Mouse (Mus musculus) E14TG2a.4 (cell line): ENCODE results near the gene Ada.

ENCODE experiments used
- CTCF ChIP-seq: conservative IDR thresholded peaks from 2 replicates; pipeline ENCODE4 v1.5.1; 2014; ENCODE audit warnings: low read length
- NANOG ChIP-seq: IDR thresholded peaks from 2 replicates; pipeline ENCODE4 v1.6.1; 2014; ENCODE audit warnings: borderline replicate concordance, low read length, mixed read lengths
- POU5F1 ChIP-seq: IDR thresholded peaks from 2 replicates; pipeline ENCODE4 v1.6.1; 2014; ENCODE audit warnings: low read length, borderline replicate concordance

- no peak for TF ChIP-seq CTCF
- no peak for TF ChIP-seq NANOG
- TF ChIP-seq POU5F1: no peak
Measured at GRCm38 (mm10) chr2:163690409-163691304, 59.4 kb downstream of the Ada start.
